Mouse (Mus musculus) CH12.LX (cell line): ENCODE measurements around the gene Foxred1. TPM values are rescaled to one million over a fixed set of nuclear protein-coding genes. Genes with fewer than 3 reads are reported as not detected.

Experiments used
- DNase-seq: peaks from one replicate; pipeline ENCODE4 v3.0.0-alpha.2; 2013; ENCODE audit errors: extremely low read depth
- H3K27ac ChIP-seq: 2 replicates; pipeline ENCODE4 v1.5.1; 2012; ENCODE audit warnings: low read depth, mild to moderate bottlenecking, control low read depth, moderate library complexity; ENCODE audit not compliant: insufficient read depth
- H3K27me3 ChIP-seq: replicated peaks from 2 replicates; pipeline ENCODE3; 2012; ENCODE audit warnings: inconsistent platforms
- H3K36me3 ChIP-seq, 2 experiments: replicated peaks in 1 of 2; 2 replicates each; pipeline versions ENCODE3 to v1.6.1; 2012; ENCODE audit warnings: inconsistent platforms in 1 of 2, low read length in 1 of 2, mild to moderate bottlenecking in 1 of 2, mixed read lengths in 1 of 2, moderate library complexity in 1 of 2; ENCODE audit not compliant: control insufficient read depth in 1 of 2, insufficient read depth in 1 of 2
- H3K4me1 ChIP-seq, 2 experiments: 2 replicates each; pipeline ENCODE4 v1.6.1; 2012; ENCODE audit warnings: inconsistent platforms in 1 of 2, moderate library complexity in 1 of 2; ENCODE audit not compliant: insufficient read depth in 2 of 2, control insufficient read depth in 1 of 2
- H3K4me2 ChIP-seq: 2 replicates; pipeline ENCODE4 v1.6.1; 2012; ENCODE audit warnings: low read depth, mild to moderate bottlenecking, control low read depth; ENCODE audit not compliant: poor library complexity, insufficient read depth, severe bottlenecking
- H3K4me3 ChIP-seq, 3 experiments: fragments of 150-350 bp in 1 of 3; sonication (generic) in 1 of 3; replicated peaks in 1 of 3; 2 replicates each; pipeline versions ENCODE3 to v1.5.1; 2011 to 2012; ENCODE audit warnings: low read depth in 2 of 3, low read length in 2 of 3, mild to moderate bottlenecking in 2 of 3, moderate library complexity in 2 of 3, control low read depth in 1 of 3, improper control_type of control experiment in 1 of 3, inconsistent platforms in 1 of 3, mixed read lengths in 1 of 3; ENCODE audit not compliant: poor library complexity in 1 of 3
- H3K79me2 ChIP-seq: replicated peaks from 2 replicates; pipeline ENCODE4 v1.6.1; 2012; ENCODE audit warnings: mild to moderate bottlenecking, moderate library complexity; ENCODE audit not compliant: control insufficient read depth, poor library complexity, insufficient read depth, severe bottlenecking; ENCODE audit errors: extremely low read depth
- H3K9ac ChIP-seq: 2 replicates; pipeline ENCODE4 v1.6.1; 2012; ENCODE audit warnings: low read depth, mild to moderate bottlenecking, control low read depth, moderate library complexity; ENCODE audit not compliant: insufficient read depth
- H3K9me3 ChIP-seq: replicated peaks from 2 replicates; pipeline ENCODE3; 2012; ENCODE audit warnings: low read length, inconsistent platforms, mixed read lengths
- BHLHE40 ChIP-seq: IDR thresholded peaks from 2 replicates; pipeline ENCODE4 v1.6.1; 2011; ENCODE audit warnings: mild to moderate bottlenecking, low read depth, low read length, improper control_type of control experiment
- CHD2 ChIP-seq: IDR thresholded peaks from 2 replicates; pipeline ENCODE4 v1.6.1; 2011; ENCODE audit warnings: low read length, improper control_type of control experiment
- ELF1 ChIP-seq: IDR thresholded peaks from 2 replicates; pipeline ENCODE4 v1.6.1; 2014; ENCODE audit warnings: low read depth, mild to moderate bottlenecking, inconsistent platforms, low read length, improper control_type of control experiment
- EP300 ChIP-seq: IDR thresholded peaks from 2 replicates; pipeline ENCODE4 v1.6.1; 2011; ENCODE audit warnings: low read length, improper control_type of control experiment
- ETS1 ChIP-seq: conservative IDR thresholded peaks from 2 replicates; pipeline ENCODE4 v1.6.1; 2012; ENCODE audit warnings: low read depth, mild to moderate bottlenecking, inconsistent platforms, low read length, improper control_type of control experiment, moderate library complexity
- IRF4 ChIP-seq: IDR thresholded peaks from 2 replicates; pipeline ENCODE4 v1.6.1; 2014; ENCODE audit warnings: low read depth, mild to moderate bottlenecking, inconsistent platforms, low read length, improper control_type of control experiment
- MEF2A ChIP-seq: IDR thresholded peaks from 2 replicates; pipeline ENCODE4 v1.6.1; 2014; ENCODE audit warnings: low read depth, mild to moderate bottlenecking, inconsistent platforms, low read length, improper control_type of control experiment, borderline replicate concordance
- POLR2AphosphoS2 ChIP-seq: IDR thresholded peaks from 2 replicates; pipeline ENCODE4 v1.6.1; 2011; ENCODE audit warnings: low read depth, low read length, improper control_type of control experiment
- SIN3A ChIP-seq: IDR thresholded peaks from 2 replicates; pipeline ENCODE4 v1.6.1; 2012; ENCODE audit warnings: low read length, improper control_type of control experiment, inconsistent platforms
- TCF12 ChIP-seq: IDR thresholded peaks from 2 replicates; pipeline ENCODE4 v1.6.1; 2014; ENCODE audit warnings: low read depth, mild to moderate bottlenecking, inconsistent platforms, low read length, improper control_type of control experiment
- UBTF ChIP-seq: IDR thresholded peaks from 2 replicates; pipeline ENCODE4 v1.6.1; 2012; ENCODE audit warnings: low read depth, mild to moderate bottlenecking, inconsistent platforms, low read length, improper control_type of control experiment, moderate library complexity
- USF1 ChIP-seq: IDR thresholded peaks from 2 replicates; pipeline ENCODE4 v1.6.1; 2014; ENCODE audit warnings: low read depth, mild to moderate bottlenecking, inconsistent platforms, low read length, improper control_type of control experiment
- USF2 ChIP-seq: conservative IDR thresholded peaks from 2 replicates; pipeline ENCODE4 v1.6.1; 2011; ENCODE audit warnings: low read depth, low read length, improper control_type of control experiment
- ZKSCAN1 ChIP-seq: IDR thresholded peaks from 2 replicates; pipeline ENCODE4 v1.6.1; 2012; ENCODE audit warnings: low read depth, inconsistent platforms, low read length, improper control_type of control experiment, borderline replicate concordance
- ZMIZ1 ChIP-seq: IDR thresholded peaks from 2 replicates; pipeline ENCODE4 v1.6.1; 2012; ENCODE audit warnings: low read depth, mild to moderate bottlenecking, inconsistent platforms, low read length, improper control_type of control experiment
- ZNF384 ChIP-seq: IDR thresholded peaks from 2 replicates; pipeline ENCODE4 v1.6.1; 2012; ENCODE audit warnings: low read depth, low read length, improper control_type of control experiment, inconsistent platforms
- dilution Hi-C: fragments of 300-500 bp; cut with MboI; formaldehyde crosslinking; loops from 2 replicates; pipeline ENCODE4 v1.14.3; 2020; ENCODE audit warnings: low sequenced_read_pairs; ENCODE audit not compliant: extremely low pct_unique_long_range_greater_than_20kb, extremely low pct_ligation_motif_present
- in situ Hi-C: fragments of 300-500 bp; cut with MboI; formaldehyde crosslinking; loops from 3 replicates; pipeline ENCODE4 v1.14.3; 2019; ENCODE audit warnings: low sequenced_read_pairs, low pct_ligation_motif_present, low pct_unique_long_range_greater_than_20kb, mixed read lengths
- polyA plus RNA-seq: library from polyadenylated mRNA; unstranded; fragments of >175 nt; gene quantifications from 2 replicates; pipeline ENCODE4 v1.2.1, GENCODE M21; 2012; ENCODE audit warnings: low read depth; ENCODE audit not compliant: insufficient read length
- total RNA-seq, 2 experiments: library from RNA; depleted of rRNA; stranded (reverse); fragments of 300-350 nt in 1 of 2; fragments of >200 nt in 1 of 2; gene quantifications; 2 replicates each; pipeline ENCODE4 v1.2.3; 2012 to 2014

Foxred1 gene
- total and polyA plus RNA-seq, 3 experiments = 31.1 to 69.1 (median 40.3) TPM

DNA sequence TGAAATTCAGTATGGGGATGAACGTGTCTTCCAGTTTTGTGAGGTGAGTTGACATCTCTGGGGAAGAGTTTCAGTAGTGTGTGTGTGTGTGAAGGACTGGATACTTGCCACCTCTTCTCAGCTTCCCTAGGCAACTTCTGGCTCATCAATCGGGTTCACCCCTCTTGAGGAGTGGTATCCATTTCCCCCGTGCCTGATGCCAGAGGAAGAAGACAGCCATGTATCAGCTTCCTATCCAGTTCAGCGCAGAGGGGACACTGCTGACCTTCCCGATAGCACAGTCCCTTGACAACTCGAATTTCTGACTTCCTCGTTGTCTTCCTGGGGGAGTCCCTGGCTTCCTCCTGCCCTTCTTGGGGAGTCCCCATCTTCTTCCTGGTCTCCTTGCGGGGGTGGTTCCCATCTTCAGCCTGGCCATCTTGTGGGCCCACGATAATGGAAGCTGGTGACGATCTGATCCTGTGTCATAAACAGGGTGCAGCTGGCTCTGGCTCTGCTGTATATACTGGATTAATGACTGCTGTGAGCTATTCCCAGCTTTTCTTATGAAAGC, 23.4 kb downstream of the Foxred1 start:
- Histone ChIP-seq H3K4me2 (peak overlapping the region; percentile 6; the same call in 1 of the 2 replicates), H3K4me3 (peak overlapping the region in 1 of 3 experiments; percentile 6), H3K27me3 (no peaks in the 10 kb centered on the region), H3K36me3 (peaks cover 46 to 58% of the 10 kb centered on the region in 2 experiments), H3K79me2 (peaks cover 2% of the 10 kb centered on the region; the same call in 1 of the 2 replicates), H3K9me3 (no peaks in the 10 kb centered on the region), H3K4me1 (peaks cover 21 to 59% of the 10 kb centered on the region in 2 experiments), H3K9ac (no peak overlapping the region), H3K27ac (peak overlapping the region; percentile 56)
- in situ Hi-C loops (no loop called here), dilution Hi-C loops (no loop called here)
- DNase-seq = peak; percentile 37
- TF ChIP-seq ETS1 (0 out of 2 replicates have a peak, but pooled peaks have one; percentile 30), USF1 (no peak), ELF1 (peak; percentile 53; the same call in 1 of the 2 replicates), TCF12 (peak; percentile 21; the same call in 1 of the 2 replicates), SIN3A (no peak), POLR2AphosphoS2 (no peak)

DNA sequence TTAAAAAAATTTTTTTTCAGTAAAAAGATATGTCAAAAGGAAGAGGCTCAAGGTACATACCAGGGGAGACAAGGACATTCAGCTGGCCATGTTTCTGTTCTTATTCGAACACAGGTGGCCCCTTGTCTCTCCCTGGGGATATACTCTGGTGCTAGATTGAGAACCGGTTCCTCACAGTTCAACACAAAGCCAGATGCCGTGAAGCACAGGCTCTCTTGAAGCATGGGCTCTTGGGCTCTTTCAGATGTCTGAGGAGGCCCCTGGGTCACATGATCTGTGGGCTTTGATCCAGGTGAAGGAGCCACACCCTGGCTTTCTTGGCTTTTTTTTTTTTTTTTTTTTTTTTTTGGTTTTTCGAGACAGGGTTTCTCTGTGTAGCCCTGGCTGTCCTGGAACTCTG, 24.4 kb downstream of the Foxred1 start:
- dilution Hi-C loops = no loop called here

DNA sequence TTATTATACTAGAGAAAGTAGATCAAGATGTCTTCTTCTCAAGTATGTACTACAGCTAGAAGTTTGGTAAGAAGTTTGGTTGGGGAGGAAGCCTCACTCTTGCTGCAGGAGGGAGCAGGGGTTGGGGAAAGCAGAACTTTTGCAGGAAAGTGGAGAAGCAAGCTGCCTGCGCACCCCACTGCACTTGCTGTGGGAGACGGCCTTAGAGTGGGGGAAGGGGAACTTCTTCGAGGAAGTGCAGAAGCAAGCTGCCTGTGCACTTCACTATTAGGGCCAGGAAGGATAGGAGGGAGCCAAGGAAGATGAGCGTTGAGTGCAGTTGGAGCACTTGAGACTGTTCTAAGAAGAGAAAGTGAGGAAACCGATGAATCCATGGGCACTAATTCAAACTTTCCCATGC, 27.5 kb downstream of the Foxred1 start:
- Histone ChIP-seq H3K4me3 (no peak overlapping the region), H3K9me3 (no peaks in the 10 kb centered on the region), H3K27ac (peak overlapping the region; percentile 40; the same call in 1 of the 2 replicates), H3K4me2 (peak overlapping the region; percentile 33), H3K27me3 (no peaks in the 10 kb centered on the region), H3K79me2 (peaks cover 5% of the 10 kb centered on the region; the same call in 1 of the 2 replicates), H3K36me3 (peaks cover 19 to 20% of the 10 kb centered on the region in 2 experiments), H3K9ac (no peak overlapping the region), H3K4me1 (peaks cover 21 to 61% of the 10 kb centered on the region in 2 experiments)
- TF ChIP-seq CHD2 = peak; percentile 72; the same call in 1 of the 2 replicates
- peak; percentile 44; the same call in 1 of the 2 replicates for TF ChIP-seq ELF1
- no peak for TF ChIP-seq IRF4
- in situ Hi-C loops = no loop called here
- dilution Hi-C loops = no loop called here
- DNase-seq = peak; percentile 44

More for the DNA sequence above, 24.4 kb downstream of the Foxred1 start:
- TF ChIP-seq IRF4 (peak; percentile 24; the same call in 1 of the 2 replicates), BHLHE40 (peak; percentile 84), USF2 (peak; percentile 69), USF1 (peak; percentile 67), ZMIZ1 (no peak), MEF2A (peak; percentile 34; the same call in 1 of the 2 replicates), ZKSCAN1 (no peak), ZNF384 (peak; percentile 89), ETS1 (peak; percentile 46), UBTF (no peak), EP300 (peak; percentile 64), TCF12 (peak; percentile 64; the same call in 1 of the 2 replicates)
- TF ChIP-seq, all 38 proteins: peak for 9
- Histone ChIP-seq H3K27me3 (no peaks in the 10 kb centered on the region), H3K4me2 (no peak overlapping the region), H3K4me3 (no peak overlapping the region), H3K79me2 (peaks cover 5% of the 10 kb centered on the region; the same call in 1 of the 2 replicates), H3K9ac (no peak overlapping the region), H3K9me3 (no peaks in the 10 kb centered on the region), H3K4me1 (peaks cover 21 to 66% of the 10 kb centered on the region in 2 experiments), H3K27ac (peak overlapping the region; percentile 55; the same call in 1 of the 2 replicates), H3K36me3 (peaks cover 38 to 48% of the 10 kb centered on the region in 2 experiments)
- DNase-seq = peak; percentile 89
- in situ Hi-C loops = no loop called here
